Mouse (Mus musculus): ENCODE results near the gene Fam129a. TPM values are rescaled to one million over a fixed set of nuclear protein-coding genes. Genes with fewer than 3 reads are reported as not detected.

The Fam129a gene
- polyA plus RNA-seq, 1 experiment = 6.4 TPM

DNA sequence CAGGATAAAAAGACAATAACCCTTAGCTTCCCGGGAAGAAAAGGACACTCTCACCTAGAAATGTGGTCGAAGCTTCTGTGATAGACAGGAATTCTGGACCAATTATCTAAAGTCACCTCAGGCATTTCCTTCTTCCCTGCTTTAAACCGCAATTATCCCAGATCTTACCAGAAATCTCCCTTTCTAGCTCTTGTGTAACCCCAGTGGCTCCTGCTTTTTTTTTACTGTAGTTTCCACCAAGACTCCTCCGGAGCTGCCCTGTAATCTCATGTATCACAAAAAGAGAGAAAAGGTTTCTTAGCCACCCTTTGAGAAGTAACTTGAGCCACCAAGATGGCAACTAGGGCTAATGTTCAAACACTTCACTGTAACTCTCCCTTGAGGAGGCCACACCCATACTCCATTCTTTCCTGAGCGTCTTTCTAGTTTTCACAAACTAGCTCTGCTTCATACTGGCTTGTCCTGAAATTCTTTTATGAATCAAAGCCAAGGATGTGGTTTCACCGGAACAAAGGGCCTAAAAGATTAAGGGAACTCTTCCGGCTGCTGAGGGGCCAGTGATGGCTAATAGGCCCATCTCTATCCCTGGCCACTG lies 93.9 kb downstream of the Fam129a start:
- Histone ChIP-seq H3K36me3 (ENCODE audit: control insufficient read depth, insufficient read depth, low read length) (no peaks in the 10 kb centered on the region), H3K27me3 (ENCODE audit: control insufficient read depth, insufficient read depth, low read length) (no peaks in the 10 kb centered on the region), H3K4me1 (replicated peaks; ENCODE audit: control insufficient read depth, insufficient read depth, low read length) (no peaks in the 10 kb centered on the region; the same call in 1 of the 2 replicates), H3K4me3 (ENCODE audit: control insufficient read depth, insufficient read depth, low read length) (no peak overlapping the region), H3K27ac (ENCODE audit: control insufficient read depth, insufficient read depth, low read length) (no peak overlapping the region)
- WGBS = 92% methylated on average over 7 of the region's 7 CpGs
- TF ChIP-seq POLR2A (IDR thresholded peaks at IDR 0.05; ENCODE audit: control insufficient read depth, extremely low read depth, insufficient read depth, low read length, poor library complexity) (no peak), CTCF (IDR thresholded peaks at IDR 0.05; ENCODE audit: borderline replicate concordance, control insufficient read depth, extremely low read depth, insufficient read depth, low read length, poor library complexity) (no peak)
- no peak for DNase-seq

GRCm38 (mm10) chr1:151667351-151668074 lies 96.5 kb downstream of the Fam129a start:
- H3K36me3 ChIP-seq (ENCODE audit: control insufficient read depth, insufficient read depth, low read length) = no peaks in the 10 kb centered on the region
- no peak overlapping the region for H3K4me3 ChIP-seq (ENCODE audit: control insufficient read depth, insufficient read depth, low read length)
- no peak for DNase-seq
- no peak overlapping the region for H3K27ac ChIP-seq (ENCODE audit: control insufficient read depth, insufficient read depth, low read length)
- no peaks in the 10 kb centered on the region for H3K27me3 ChIP-seq (ENCODE audit: control insufficient read depth, insufficient read depth, low read length)
- H3K4me1 ChIP-seq (replicated peaks; ENCODE audit: control insufficient read depth, insufficient read depth, low read length) = no peaks in the 10 kb centered on the region; the same call in 1 of the 2 replicates
- TF ChIP-seq CTCF (IDR thresholded peaks at IDR 0.05; ENCODE audit: borderline replicate concordance, control insufficient read depth, extremely low read depth, insufficient read depth, low read length, poor library complexity) (no peak), POLR2A (IDR thresholded peaks at IDR 0.05; ENCODE audit: control insufficient read depth, extremely low read depth, insufficient read depth, low read length, poor library complexity) (no peak)
- 93% methylated on average over 10 of the region's 10 CpGs for WGBS

DNA sequence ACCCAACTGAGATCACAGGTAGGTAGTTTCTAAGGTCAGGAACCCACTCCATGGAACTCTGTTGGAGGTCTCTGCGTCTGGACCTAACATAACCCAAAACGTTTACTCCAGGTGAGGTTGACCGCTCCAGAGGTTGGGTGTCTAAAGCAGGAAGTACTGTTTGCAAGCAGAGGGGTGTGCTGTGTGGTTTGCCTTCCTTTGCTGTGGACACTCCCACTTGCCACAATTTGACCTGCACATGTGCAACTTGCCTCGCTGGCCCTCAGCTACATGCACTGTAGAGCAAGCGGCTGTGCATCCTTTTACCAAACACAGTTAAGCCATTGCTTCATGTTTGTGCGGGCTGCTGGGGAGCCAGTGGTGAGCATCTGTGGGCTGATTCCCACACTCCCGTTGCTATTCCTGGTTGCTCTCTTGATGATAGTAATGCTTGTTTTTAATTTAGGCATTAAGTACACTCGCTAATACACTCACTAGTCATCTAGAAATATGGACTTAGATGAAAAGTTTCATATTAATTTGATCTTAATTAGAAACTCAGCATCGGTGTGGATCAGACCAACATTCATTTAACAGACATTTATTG lies 99.1 kb downstream of the Fam129a start:
- Histone ChIP-seq H3K4me3 (ENCODE audit: control insufficient read depth, insufficient read depth, low read length) (no peak overlapping the region), H3K4me1 (replicated peaks; ENCODE audit: control insufficient read depth, insufficient read depth, low read length) (no peaks in the 10 kb centered on the region; the same call in 1 of the 2 replicates), H3K36me3 (ENCODE audit: control insufficient read depth, insufficient read depth, low read length) (no peaks in the 10 kb centered on the region), H3K27me3 (ENCODE audit: control insufficient read depth, insufficient read depth, low read length) (no peaks in the 10 kb centered on the region), H3K27ac (ENCODE audit: control insufficient read depth, insufficient read depth, low read length) (no peak overlapping the region)
- TF ChIP-seq POLR2A (IDR thresholded peaks at IDR 0.05; ENCODE audit: control insufficient read depth, extremely low read depth, insufficient read depth, low read length, poor library complexity) (no peak), CTCF (IDR thresholded peaks at IDR 0.05; ENCODE audit: borderline replicate concordance, control insufficient read depth, extremely low read depth, insufficient read depth, low read length, poor library complexity) (no peak)
- WGBS = 44% methylated on average over 9 of the region's 9 CpGs
- DNase-seq = no peak

- Histone ChIP-seq H3K27me3 (ENCODE audit: control insufficient read depth, insufficient read depth, low read length) (no peaks in the 10 kb centered on the region), H3K27ac (ENCODE audit: control insufficient read depth, insufficient read depth, low read length) (no peak overlapping the region), H3K4me1 (replicated peaks; ENCODE audit: control insufficient read depth, insufficient read depth, low read length) (no peaks in the 10 kb centered on the region), H3K4me3 (ENCODE audit: control insufficient read depth, insufficient read depth, low read length) (no peak overlapping the region), H3K36me3 (ENCODE audit: control insufficient read depth, insufficient read depth, low read length) (no peaks in the 10 kb centered on the region)
- TF ChIP-seq POLR2A (IDR thresholded peaks at IDR 0.05; ENCODE audit: control insufficient read depth, extremely low read depth, insufficient read depth, low read length, poor library complexity) = no peak
- no peak for TF ChIP-seq CTCF (IDR thresholded peaks at IDR 0.05; ENCODE audit: borderline replicate concordance, control insufficient read depth, extremely low read depth, insufficient read depth, low read length, poor library complexity)
- WGBS = 97% methylated on average over 5 of the region's 5 CpGs
- DNase-seq = no peak
Observed at GRCm38 (mm10) chr1:151675684-151676083, 104.7 kb downstream of the Fam129a start.

GRCm38 (mm10) chr1:151677185-151677809 lies 106.3 kb downstream of the Fam129a start:
- TF ChIP-seq POLR2A (IDR thresholded peaks at IDR 0.05; ENCODE audit: control insufficient read depth, extremely low read depth, insufficient read depth, low read length, poor library complexity) (no peak), CTCF (IDR thresholded peaks at IDR 0.05; ENCODE audit: borderline replicate concordance, control insufficient read depth, extremely low read depth, insufficient read depth, low read length, poor library complexity) (no peak)
- DNase-seq = no peak
- Histone ChIP-seq H3K36me3 (ENCODE audit: control insufficient read depth, insufficient read depth, low read length) (no peaks in the 10 kb centered on the region), H3K27ac (ENCODE audit: control insufficient read depth, insufficient read depth, low read length) (no peak overlapping the region), H3K27me3 (ENCODE audit: control insufficient read depth, insufficient read depth, low read length) (no peaks in the 10 kb centered on the region), H3K4me1 (replicated peaks; ENCODE audit: control insufficient read depth, insufficient read depth, low read length) (no peaks in the 10 kb centered on the region), H3K4me3 (ENCODE audit: control insufficient read depth, insufficient read depth, low read length) (no peak overlapping the region)
- 96% methylated on average over 3 of the region's 4 CpGs for WGBS

DNA sequence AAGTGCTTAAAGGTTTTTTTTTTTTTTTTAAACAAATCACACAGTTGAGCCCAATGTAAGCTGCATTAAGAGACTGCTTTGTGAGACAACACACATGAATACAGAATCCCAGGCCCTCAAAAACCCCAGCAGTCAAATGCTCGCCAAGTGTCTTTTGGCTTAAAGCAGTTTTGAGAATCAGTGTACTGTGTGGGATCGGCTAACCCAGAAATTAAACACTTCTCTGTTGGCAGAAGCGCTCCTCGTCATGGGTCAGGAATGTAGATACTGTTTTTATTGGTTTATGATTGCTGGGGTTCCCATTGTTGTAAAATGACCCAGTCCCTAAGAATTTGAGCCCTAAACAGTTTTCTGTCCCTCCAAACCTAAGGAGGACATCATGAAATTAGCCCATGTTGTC lies 107.0 kb downstream of the Fam129a start:
- WGBS = 94% methylated on average over 4 of the region's 4 CpGs
- no peak overlapping the region for H3K4me3 ChIP-seq (ENCODE audit: control insufficient read depth, insufficient read depth, low read length)
- H3K27me3 ChIP-seq (ENCODE audit: control insufficient read depth, insufficient read depth, low read length) = no peaks in the 10 kb centered on the region
- no peaks in the 10 kb centered on the region for H3K4me1 ChIP-seq (replicated peaks; ENCODE audit: control insufficient read depth, insufficient read depth, low read length)
- H3K36me3 ChIP-seq (ENCODE audit: control insufficient read depth, insufficient read depth, low read length) = no peaks in the 10 kb centered on the region
- no peak for TF ChIP-seq POLR2A (IDR thresholded peaks at IDR 0.05; ENCODE audit: control insufficient read depth, extremely low read depth, insufficient read depth, low read length, poor library complexity)
- no peak for TF ChIP-seq CTCF (IDR thresholded peaks at IDR 0.05; ENCODE audit: borderline replicate concordance, control insufficient read depth, extremely low read depth, insufficient read depth, low read length, poor library complexity)
- no peak for DNase-seq
- H3K27ac ChIP-seq (ENCODE audit: control insufficient read depth, insufficient read depth, low read length) = no peak overlapping the region

Measured in thymus, adult 2 months (tissue).